In the genomic region with DNA sequence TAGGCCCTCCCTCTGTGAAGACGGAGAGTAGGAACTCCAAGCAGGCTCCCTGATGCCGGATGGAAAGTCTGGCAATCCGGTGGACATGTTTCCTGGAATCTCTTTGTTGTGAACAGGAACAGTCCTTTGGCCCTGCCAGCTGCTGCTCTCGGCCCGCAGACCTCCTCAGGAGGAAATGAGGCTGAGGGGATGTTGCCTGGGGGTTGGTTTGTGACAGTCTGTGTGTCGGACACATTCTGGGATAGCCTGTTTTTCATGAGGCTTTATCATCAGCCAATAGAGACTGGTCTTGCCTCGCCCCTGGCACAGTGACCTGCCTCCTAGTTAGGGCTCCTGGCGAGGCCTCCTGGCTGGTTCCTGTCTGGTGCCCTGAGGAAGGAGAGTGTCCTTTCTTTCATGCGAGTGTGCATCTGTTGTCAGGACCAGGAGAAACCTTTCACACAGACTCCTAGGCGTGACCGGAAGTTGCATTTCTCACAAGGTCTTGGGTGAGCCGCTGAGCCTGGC, we compare ENCODE assay signal across 8 mouse cellular contexts.
DNase-seq lines count a peak whose midpoint lies in the region; ATAC-seq lines count a peak whose summit lies in the region.
"Had no signal": no experiment of that assay in that cellular context is flagged by ENCODE, and none has a peak within 500 bp of the region (broad histone marks: within the 10 kb centered on the region; RNA-seq: fewer than 3 reads in every experiment).

No protein-coding gene starts in this region.

- peaks cover 13% of the 10 kb centered on the region; the same call in 1 of the 2 replicates for H3K27me3 ChIP-seq in midbrain, embryonic 10.5 days (ENCODE audit: low read depth, poor library complexity, severe bottlenecking)
- H3K27me3 ChIP-seq in midbrain, embryonic 11.5 days (ENCODE audit: control insufficient read depth, insufficient read depth, low read length) = no peaks in the 10 kb centered on the region
- H3K27me3 ChIP-seq in heart, embryonic 13.5 days (replicated peaks) = no peaks in the 10 kb centered on the region
- H3K27me3 ChIP-seq: liver, embryonic 15.5 days had no signal

- no peaks in the 10 kb centered on the region for H3K9me3 ChIP-seq in midbrain, embryonic 10.5 days (replicated peaks)
- no peaks in the 10 kb centered on the region for H3K9me3 ChIP-seq in midbrain, embryonic 11.5 days (ENCODE audit: control insufficient read depth, low read length)
- no peaks in the 10 kb centered on the region for H3K9me3 ChIP-seq in heart, embryonic 13.5 days
- H3K9me3 ChIP-seq: liver, embryonic 15.5 days had no signal

- peak overlapping the region; percentile 63 for H3K27ac ChIP-seq in midbrain, embryonic 10.5 days (replicated peaks)
- H3K27ac ChIP-seq in midbrain, embryonic 11.5 days (ENCODE audit: low read depth, low read length) = no peak overlapping the region
- H3K27ac ChIP-seq in heart, embryonic 13.5 days (replicated peaks) = peak overlapping the region; percentile 68
- H3K27ac ChIP-seq: liver, embryonic 15.5 days had no signal

- H3K9ac ChIP-seq in midbrain, embryonic 11.5 days (ENCODE audit: low read length) = no peak overlapping the region
- H3K9ac ChIP-seq in heart, embryonic 13.5 days = no peak overlapping the region
- H3K9ac ChIP-seq: liver, embryonic 15.5 days had no signal

- WGBS in midbrain, embryonic 10.5 days = 84% methylated on average over 12 of the region's 12 CpGs
- WGBS in midbrain, embryonic 11.5 days = 81% methylated on average over 12 of the region's 12 CpGs
- 62% methylated on average over 12 of the region's 12 CpGs for WGBS in heart, embryonic 13.5 days

- no peaks in the 10 kb centered on the region for H3K36me3 ChIP-seq in midbrain, embryonic 10.5 days
- no peaks in the 10 kb centered on the region for H3K36me3 ChIP-seq in midbrain, embryonic 11.5 days (ENCODE audit: control insufficient read depth, insufficient read depth, low read length)
- no peaks in the 10 kb centered on the region for H3K36me3 ChIP-seq in heart, embryonic 13.5 days
- H3K36me3 ChIP-seq: liver, embryonic 15.5 days had no signal

- no peak for DNase-seq in midbrain, embryonic 10.5 days (ENCODE audit: low spot score)
- no peak for DNase-seq in midbrain, embryonic 11.5 days (ENCODE audit: low spot score, missing footprints)
- DNase-seq in kidney, postnatal 36 days = peak; percentile 46 to 49
- DNase-seq in yolk sac, embryonic 10.5 days (ENCODE audit: low spot score) = peak; percentile 30
- no peak for DNase-seq in thymus, postnatal 0 days (ENCODE audit: low spot score)
- no peak for DNase-seq in thymus, postnatal 25 days

- no peak for ATAC-seq in midbrain, embryonic 11.5 days (ENCODE audit: low FRiP score)
- ATAC-seq in heart, embryonic 13.5 days (ENCODE audit: extremely low read depth, insufficient number of reproducible peaks, low FRiP score, low TSS enrichment) = no peak

- no peak overlapping the region for H3K4me3 ChIP-seq in midbrain, embryonic 10.5 days
- no peak overlapping the region for H3K4me3 ChIP-seq in midbrain, embryonic 11.5 days (ENCODE audit: low read depth, low read length)
- H3K4me3 ChIP-seq in heart, embryonic 13.5 days = no peak overlapping the region
- H3K4me3 ChIP-seq: liver, embryonic 15.5 days had no signal

- H3K4me2 ChIP-seq in midbrain, embryonic 11.5 days = no peak overlapping the region
- H3K4me2 ChIP-seq in heart, embryonic 13.5 days = no peak overlapping the region
- H3K4me2 ChIP-seq: liver, embryonic 15.5 days had no signal

- H3K4me1 ChIP-seq in midbrain, embryonic 10.5 days = peaks cover 25% of the 10 kb centered on the region
- 0 out of 2 replicates have a peak, but pooled peaks cover 2% of the 10 kb centered on the region for H3K4me1 ChIP-seq in midbrain, embryonic 11.5 days (ENCODE audit: control insufficient read depth, insufficient read depth, low read length)
- H3K4me1 ChIP-seq in heart, embryonic 13.5 days = peaks cover 32% of the 10 kb centered on the region
- H3K4me1 ChIP-seq: liver, embryonic 15.5 days had no signal

Comparison
In these comparisons a context has a peak if more than half of its experiments do, and no peak if none do; other contexts are left out.
1. DNase-seq: peak in kidney, postnatal 36 days (2 of 2) and yolk sac, embryonic 10.5 days (single experiment); none in midbrain, embryonic 10.5 days (single experiment), midbrain, embryonic 11.5 days (single experiment), thymus, postnatal 0 days (single experiment) and thymus, postnatal 25 days (single experiment).